Mouse (Mus musculus): ENCODE data around the gene Lrp3. TPM values are rescaled to one million over a fixed set of nuclear protein-coding genes. Genes with fewer than 3 reads are reported as not detected.
A peak's percentile ranks its signal among the peaks of the same experiment; 100 is the strongest.

Gene Lrp3
- polyA plus RNA-seq, 1 experiment from 2014 or later: 1.3 TPM

- no peaks in the 10 kb centered on the region for H3K36me3 ChIP-seq (ENCODE audit: control insufficient read depth, insufficient read depth, low read length)
- peak overlapping the region; percentile 75 for H3K9ac ChIP-seq (ENCODE audit: low read length)
- WGBS: under 1% methylated on average over 53 of the region's 79 CpGs
- no peaks in the 10 kb centered on the region for H3K9me3 ChIP-seq (ENCODE audit: control insufficient read depth, low read length)
- peaks cover 25% of the 10 kb centered on the region for H3K27me3 ChIP-seq (ENCODE audit: control insufficient read depth, insufficient read depth, low read length)
- 0 out of 2 replicates have a peak, but pooled peaks have one; percentile 25 for ATAC-seq (ENCODE audit: insufficient number of reproducible peaks, insufficient read depth, low FRiP score, low read depth)
- H3K27ac ChIP-seq (replicated peaks in 1 of 2; ENCODE audit: control insufficient read depth in 1 of 2, insufficient read depth in 1 of 2, low read depth in 2 of 2, low read length in 2 of 2): no peak overlapping the region
- peak overlapping the region; percentile 97 for H3K4me2 ChIP-seq (ENCODE audit: low read length)
- peak overlapping the region; percentile 58 to 69 for H3K4me3 ChIP-seq (ENCODE audit: control insufficient read depth in 1 of 2, insufficient read depth in 1 of 2, low read depth in 1 of 2, low read length in 2 of 2)
- H3K4me1 ChIP-seq (ENCODE audit: control insufficient read depth in 2 of 2, insufficient read depth in 2 of 2, low read length in 2 of 2): peaks cover 3 to 9% of the 10 kb centered on the region in 2 experiments; a peak in 2 of 4 replicates
Observed at GRCm38 (mm10) chr7:35214442-35215222, 666 bp downstream of the Lrp3 start.

GRCm38 (mm10) chr7:35211791-35212190, 3.5 kb downstream of the Lrp3 start:
- no peak for ATAC-seq (ENCODE audit: insufficient number of reproducible peaks, insufficient read depth, low FRiP score, low read depth)
- H3K4me1 ChIP-seq (ENCODE audit: control insufficient read depth in 2 of 2, insufficient read depth in 2 of 2, low read length in 2 of 2): peaks cover 3 to 9% of the 10 kb centered on the region in 2 experiments; a peak in 2 of 4 replicates
- no peak overlapping the region for H3K9ac ChIP-seq (ENCODE audit: low read length)
- H3K27ac ChIP-seq (replicated peaks in 1 of 2; ENCODE audit: control insufficient read depth in 1 of 2, insufficient read depth in 1 of 2, low read depth in 2 of 2, low read length in 2 of 2): no peak overlapping the region
- H3K4me3 ChIP-seq (ENCODE audit: control insufficient read depth in 1 of 2, insufficient read depth in 1 of 2, low read depth in 1 of 2, low read length in 2 of 2): no peak overlapping the region
- 90% methylated on average over 4 of the region's 4 CpGs for WGBS
- H3K36me3 ChIP-seq (ENCODE audit: control insufficient read depth, insufficient read depth, low read length): no peaks in the 10 kb centered on the region
- H3K27me3 ChIP-seq (ENCODE audit: control insufficient read depth, insufficient read depth, low read length): peaks cover 15% of the 10 kb centered on the region
- no peaks in the 10 kb centered on the region for H3K9me3 ChIP-seq (ENCODE audit: control insufficient read depth, low read length)
- no peak overlapping the region for H3K4me2 ChIP-seq (ENCODE audit: low read length)

- no peak overlapping the region for H3K4me3 ChIP-seq (ENCODE audit: control insufficient read depth in 1 of 2, insufficient read depth in 1 of 2, low read depth in 1 of 2, low read length in 2 of 2)
- H3K27me3 ChIP-seq (ENCODE audit: control insufficient read depth, insufficient read depth, low read length): no peaks in the 10 kb centered on the region
- H3K9ac ChIP-seq (ENCODE audit: low read length): no peak overlapping the region
- no peak overlapping the region for H3K27ac ChIP-seq (replicated peaks in 1 of 2; ENCODE audit: control insufficient read depth in 1 of 2, insufficient read depth in 1 of 2, low read depth in 2 of 2, low read length in 2 of 2)
- H3K36me3 ChIP-seq (ENCODE audit: control insufficient read depth, insufficient read depth, low read length): no peaks in the 10 kb centered on the region
- H3K4me1 ChIP-seq (ENCODE audit: control insufficient read depth in 2 of 2, insufficient read depth in 2 of 2, low read length in 2 of 2): no peaks in the 10 kb centered on the region
- no peak for ATAC-seq (ENCODE audit: insufficient number of reproducible peaks, insufficient read depth, low FRiP score, low read depth)
- no peak overlapping the region for H3K4me2 ChIP-seq (ENCODE audit: low read length)
- H3K9me3 ChIP-seq (ENCODE audit: control insufficient read depth, low read length): no peaks in the 10 kb centered on the region
Observed at GRCm38 (mm10) chr7:35199755-35200154, 15.5 kb downstream of the Lrp3 start.

DNA sequence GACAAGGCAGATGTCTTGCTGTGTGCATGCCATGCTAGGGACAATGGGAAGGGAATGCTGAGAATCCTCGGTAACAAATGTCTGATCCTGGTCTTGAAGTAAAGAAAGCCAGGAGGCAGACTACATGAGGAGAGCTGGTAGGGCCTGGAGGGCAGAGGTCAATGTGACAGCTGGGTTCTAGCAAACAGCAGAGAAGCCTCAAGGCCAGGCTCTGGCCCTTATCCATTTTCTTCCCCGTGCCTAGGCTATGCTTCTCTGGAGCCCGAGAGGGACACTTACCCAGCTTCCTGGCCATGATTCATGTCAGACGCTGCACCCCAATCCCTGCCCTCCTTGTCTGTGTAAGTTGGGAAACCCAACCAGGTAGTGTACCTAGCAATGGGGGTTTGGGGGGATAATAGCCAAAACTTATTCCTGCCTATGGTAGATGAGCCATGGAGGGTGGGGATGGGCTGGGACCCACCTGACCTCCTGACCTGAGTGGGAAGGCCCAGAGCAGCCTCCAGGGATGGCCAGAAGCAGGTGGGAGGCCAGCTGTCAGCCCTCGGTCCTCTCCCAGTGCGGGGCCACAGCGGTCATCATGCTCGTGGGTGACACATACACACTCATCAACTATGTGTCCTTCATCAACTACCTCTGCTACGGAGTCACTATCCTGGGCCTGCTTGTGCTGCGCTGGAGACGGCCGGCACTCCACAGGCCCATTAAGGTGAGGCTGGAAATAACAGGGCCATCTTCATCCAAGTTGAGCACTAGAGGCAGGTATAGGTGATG, 16.1 kb downstream of the Lrp3 start:
- Histone ChIP-seq H3K4me1 (ENCODE audit: control insufficient read depth in 2 of 2, insufficient read depth in 2 of 2, low read length in 2 of 2) (no peaks in the 10 kb centered on the region), H3K4me2 (ENCODE audit: low read length) (no peak overlapping the region), H3K27ac (replicated peaks in 1 of 2; ENCODE audit: control insufficient read depth in 1 of 2, insufficient read depth in 1 of 2, low read depth in 2 of 2, low read length in 2 of 2) (no peak overlapping the region), H3K9me3 (ENCODE audit: control insufficient read depth, low read length) (no peaks in the 10 kb centered on the region), H3K4me3 (ENCODE audit: control insufficient read depth in 1 of 2, insufficient read depth in 1 of 2, low read depth in 1 of 2, low read length in 2 of 2) (no peak overlapping the region), H3K9ac (ENCODE audit: low read length) (no peak overlapping the region), H3K27me3 (ENCODE audit: control insufficient read depth, insufficient read depth, low read length) (no peaks in the 10 kb centered on the region), H3K36me3 (ENCODE audit: control insufficient read depth, insufficient read depth, low read length) (no peaks in the 10 kb centered on the region)
- 87% methylated on average over 12 of the region's 12 CpGs for WGBS
- no peak for ATAC-seq (ENCODE audit: insufficient number of reproducible peaks, insufficient read depth, low FRiP score, low read depth)

DNA sequence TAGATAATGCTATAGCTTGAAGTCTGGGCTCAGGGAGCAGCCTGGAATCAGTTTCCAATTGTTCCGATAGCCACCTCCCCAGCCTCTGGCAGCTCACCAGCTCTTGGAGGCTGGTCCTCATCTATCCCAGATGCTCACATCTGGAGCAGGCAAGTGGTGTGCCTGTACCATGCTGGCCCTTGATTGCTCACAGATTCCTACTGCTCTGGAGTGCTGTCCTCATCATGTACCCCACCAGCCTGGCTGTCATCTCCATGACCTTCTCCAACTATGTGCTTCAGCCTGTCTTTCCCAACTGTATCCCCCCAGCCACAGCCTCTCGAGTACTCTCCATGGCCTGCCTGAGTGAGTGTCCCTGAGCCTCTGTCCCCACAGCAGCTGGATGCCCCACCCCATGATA, 18.3 kb downstream of the Lrp3 start:
- no peak for ATAC-seq (ENCODE audit: insufficient number of reproducible peaks, insufficient read depth, low FRiP score, low read depth)
- WGBS: 60% methylated on average over 2 of the region's 2 CpGs

GRCm38 (mm10) chr7:35191276-35191675, 24.0 kb downstream of the Lrp3 start:
- no peak overlapping the region for H3K4me2 ChIP-seq (ENCODE audit: low read length)
- no peak overlapping the region for H3K27ac ChIP-seq (replicated peaks in 1 of 2; ENCODE audit: control insufficient read depth in 1 of 2, insufficient read depth in 1 of 2, low read depth in 2 of 2, low read length in 2 of 2)
- peaks cover 0 to under 1% of the 10 kb centered on the region in 2 experiments; a peak in 2 of 4 replicates for H3K4me1 ChIP-seq (ENCODE audit: control insufficient read depth in 2 of 2, insufficient read depth in 2 of 2, low read length in 2 of 2)
- no peak for ATAC-seq (ENCODE audit: insufficient number of reproducible peaks, insufficient read depth, low FRiP score, low read depth)
- peaks cover 28% of the 10 kb centered on the region for H3K27me3 ChIP-seq (ENCODE audit: control insufficient read depth, insufficient read depth, low read length)
- H3K9me3 ChIP-seq (ENCODE audit: control insufficient read depth, low read length): no peaks in the 10 kb centered on the region
- WGBS: 6% methylated on average over 2 of the region's 2 CpGs
- H3K4me3 ChIP-seq (ENCODE audit: control insufficient read depth in 1 of 2, insufficient read depth in 1 of 2, low read depth in 1 of 2, low read length in 2 of 2): no peak overlapping the region
- no peaks in the 10 kb centered on the region for H3K36me3 ChIP-seq (ENCODE audit: control insufficient read depth, insufficient read depth, low read length)
- H3K9ac ChIP-seq (ENCODE audit: low read length): no peak overlapping the region

More for the DNA sequence above, 18.3 kb downstream of the Lrp3 start:
- no peaks in the 10 kb centered on the region for H3K4me1 ChIP-seq (ENCODE audit: control insufficient read depth in 2 of 2, insufficient read depth in 2 of 2, low read length in 2 of 2)
- H3K9me3 ChIP-seq (ENCODE audit: control insufficient read depth, low read length): no peaks in the 10 kb centered on the region
- no peak overlapping the region for H3K9ac ChIP-seq (ENCODE audit: low read length)
- H3K27ac ChIP-seq (replicated peaks in 1 of 2; ENCODE audit: control insufficient read depth in 1 of 2, insufficient read depth in 1 of 2, low read depth in 2 of 2, low read length in 2 of 2): no peak overlapping the region
- no peak overlapping the region for H3K4me3 ChIP-seq (ENCODE audit: control insufficient read depth in 1 of 2, insufficient read depth in 1 of 2, low read depth in 1 of 2, low read length in 2 of 2)
- no peaks in the 10 kb centered on the region for H3K27me3 ChIP-seq (ENCODE audit: control insufficient read depth, insufficient read depth, low read length)
- no peak overlapping the region for H3K4me2 ChIP-seq (ENCODE audit: low read length)
- no peaks in the 10 kb centered on the region for H3K36me3 ChIP-seq (ENCODE audit: control insufficient read depth, insufficient read depth, low read length)

- Histone ChIP-seq H3K27ac (replicated peaks in 1 of 2; ENCODE audit: control insufficient read depth in 1 of 2, insufficient read depth in 1 of 2, low read depth in 2 of 2, low read length in 2 of 2) (no peak overlapping the region), H3K4me2 (ENCODE audit: low read length) (no peak overlapping the region), H3K9ac (ENCODE audit: low read length) (no peak overlapping the region), H3K4me1 (ENCODE audit: control insufficient read depth in 2 of 2, insufficient read depth in 2 of 2, low read length in 2 of 2) (peaks cover 0 to 15% of the 10 kb centered on the region in 2 experiments; a peak in 3 of 4 replicates), H3K4me3 (ENCODE audit: control insufficient read depth in 1 of 2, insufficient read depth in 1 of 2, low read depth in 1 of 2, low read length in 2 of 2) (no peak overlapping the region), H3K27me3 (ENCODE audit: control insufficient read depth, insufficient read depth, low read length) (peaks cover 43% of the 10 kb centered on the region), H3K36me3 (ENCODE audit: control insufficient read depth, insufficient read depth, low read length) (no peaks in the 10 kb centered on the region), H3K9me3 (ENCODE audit: control insufficient read depth, low read length) (no peaks in the 10 kb centered on the region)
- 60% methylated on average over 5 of the region's 5 CpGs for WGBS
- ATAC-seq (ENCODE audit: insufficient number of reproducible peaks, insufficient read depth, low FRiP score, low read depth): no peak
Observed at GRCm38 (mm10) chr7:35189699-35190098, 25.6 kb downstream of the Lrp3 start.
